Mouse (Mus musculus): ENCODE results near the gene Sacm1l.

The Sacm1l gene

GRCm38 (mm10) chr9:123529392-123530157, at the start of gene Sacm1l:
Gene Sacm1l (plus strand): TSS chr9:123529759.
- peak; percentile 100 for DNase-seq (ENCODE audit: low spot score)

- no peak for DNase-seq (ENCODE audit: low spot score)
Measured at GRCm38 (mm10) chr9:123479876-123480252, 49.7 kb upstream of the Sacm1l start.

- no peak for DNase-seq (ENCODE audit: low spot score)
Measured at GRCm38 (mm10) chr9:123480253-123480921, 49.2 kb upstream of the Sacm1l start.

- DNase-seq (ENCODE audit: low spot score): no peak
Measured at GRCm38 (mm10) chr9:123481136-123481535, 48.4 kb upstream of the Sacm1l start.

GRCm38 (mm10) chr9:123483598-123483997, 46.0 kb upstream of the Sacm1l start:
- DNase-seq (ENCODE audit: low spot score): no peak

- DNase-seq (ENCODE audit: low spot score): no peak
Measured at GRCm38 (mm10) chr9:123484830-123485229, 44.7 kb upstream of the Sacm1l start.

GRCm38 (mm10) chr9:123485561-123485960, 44.0 kb upstream of the Sacm1l start:
- DNase-seq (ENCODE audit: low spot score): no peak

GRCm38 (mm10) chr9:123486635-123487034, 42.9 kb upstream of the Sacm1l start:
- DNase-seq (ENCODE audit: low spot score): no peak

- DNase-seq (ENCODE audit: low spot score): no peak
Measured at GRCm38 (mm10) chr9:123489073-123489472, 40.5 kb upstream of the Sacm1l start.

- no peak for DNase-seq (ENCODE audit: low spot score)
Measured at GRCm38 (mm10) chr9:123489727-123490343, 39.7 kb upstream of the Sacm1l start.

GRCm38 (mm10) chr9:123490930-123491329, 38.6 kb upstream of the Sacm1l start:
- DNase-seq (ENCODE audit: low spot score): no peak

- no peak for DNase-seq (ENCODE audit: low spot score)
Measured at GRCm38 (mm10) chr9:123491917-123492585, 37.5 kb upstream of the Sacm1l start.

- DNase-seq (ENCODE audit: low spot score): peak; percentile 63
Measured at GRCm38 (mm10) chr9:123496665-123497064, 32.9 kb upstream of the Sacm1l start.

GRCm38 (mm10) chr9:123497906-123498305, 31.7 kb upstream of the Sacm1l start:
- DNase-seq (ENCODE audit: low spot score): no peak

- DNase-seq (ENCODE audit: low spot score): no peak
Measured at GRCm38 (mm10) chr9:123500480-123500879, 29.1 kb upstream of the Sacm1l start.

GRCm38 (mm10) chr9:123503171-123503834, 26.3 kb upstream of the Sacm1l start:
- DNase-seq (ENCODE audit: low spot score): no peak

GRCm38 (mm10) chr9:123504325-123504724, 25.2 kb upstream of the Sacm1l start:
- peak; percentile 87 for DNase-seq (ENCODE audit: low spot score)

GRCm38 (mm10) chr9:123505598-123505997, 24.0 kb upstream of the Sacm1l start:
- no peak for DNase-seq (ENCODE audit: low spot score)

GRCm38 (mm10) chr9:123506270-123507146, 23.1 kb upstream of the Sacm1l start:
- DNase-seq (ENCODE audit: low spot score): no peak

GRCm38 (mm10) chr9:123507380-123507779, 22.2 kb upstream of the Sacm1l start:
- DNase-seq (ENCODE audit: low spot score): no peak

- no peak for DNase-seq (ENCODE audit: low spot score)
Measured at GRCm38 (mm10) chr9:123508986-123509385, 20.6 kb upstream of the Sacm1l start.

Measured in embryo, embryonic 10 days (tissue).